Mouse (Mus musculus): Measurements from ENCODE around the gene Gli3.
A peak's percentile ranks its signal among the peaks of the same experiment; 100 is the strongest.

Gene Gli3

DNA sequence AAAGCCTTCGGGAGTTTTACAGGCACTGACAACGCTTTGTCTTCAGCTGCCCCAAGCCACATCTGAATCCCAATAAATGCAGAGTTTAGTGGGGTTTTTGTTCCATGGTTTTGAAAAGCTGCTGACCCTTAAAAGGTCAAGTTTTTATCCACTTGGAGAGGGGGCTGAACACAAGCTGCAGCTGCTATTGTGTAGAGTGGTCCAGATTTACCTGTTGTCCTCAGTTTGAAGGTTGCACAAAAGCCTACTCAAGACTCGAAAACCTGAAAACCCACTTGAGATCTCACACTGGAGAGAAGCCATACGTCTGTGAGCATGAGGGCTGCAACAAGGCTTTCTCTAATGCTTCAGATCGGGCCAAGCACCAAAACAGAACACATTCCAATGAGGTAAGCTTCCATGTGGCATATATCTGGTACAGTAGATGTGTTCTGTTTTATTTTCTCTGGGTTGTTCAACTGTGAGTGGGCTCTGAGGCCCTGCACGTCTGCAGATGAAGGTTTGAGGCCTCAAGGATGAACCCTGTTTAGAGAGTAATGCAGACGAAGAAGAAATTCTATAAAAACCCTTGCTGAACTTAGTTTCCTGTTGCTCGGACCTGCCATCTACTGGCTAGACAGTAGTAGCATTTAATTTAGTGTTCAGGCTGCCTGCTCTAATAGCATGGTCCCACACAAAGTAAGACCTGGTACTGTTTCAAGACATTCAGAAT, 251.8 kb downstream of the Gli3 start:
- DNase-seq (ENCODE audit: low read depth in 2 of 2, low spot score in 2 of 2) = no peak

GRCm38 (mm10) chr13:15721446-15721845, 258.4 kb downstream of the Gli3 start:
- no peak for DNase-seq (ENCODE audit: low read depth in 2 of 2, low spot score in 2 of 2)

DNA sequence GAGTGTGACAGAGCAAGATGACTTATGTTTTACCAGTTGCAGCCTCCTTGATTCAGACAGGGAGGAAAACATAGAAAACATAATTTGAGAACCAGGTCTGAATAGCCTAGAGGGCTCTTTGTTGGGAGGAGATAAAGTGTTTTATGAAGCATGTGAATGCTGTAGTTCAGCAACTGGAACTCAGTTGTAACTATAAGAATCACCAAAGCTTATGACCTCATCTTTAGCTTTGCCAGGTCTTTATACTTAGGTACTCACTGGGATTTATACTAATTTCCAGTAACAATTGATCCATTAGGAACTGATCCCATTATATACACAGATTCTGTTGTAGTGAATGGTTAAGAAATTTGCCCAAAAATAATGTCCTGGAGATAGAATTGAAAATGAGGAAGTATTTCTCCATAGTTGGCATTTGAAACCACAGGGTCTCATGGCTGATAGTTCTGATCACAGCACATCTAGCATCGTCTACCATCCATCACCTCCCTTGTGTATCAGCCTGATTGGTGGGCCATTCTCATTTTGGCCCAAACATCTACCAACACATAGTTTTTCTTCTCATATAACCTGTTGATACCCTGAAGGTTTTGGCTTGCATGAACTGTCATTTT, 259.8 kb downstream of the Gli3 start:
- no peak for DNase-seq (ENCODE audit: low read depth in 2 of 2, low spot score in 2 of 2)

DNA sequence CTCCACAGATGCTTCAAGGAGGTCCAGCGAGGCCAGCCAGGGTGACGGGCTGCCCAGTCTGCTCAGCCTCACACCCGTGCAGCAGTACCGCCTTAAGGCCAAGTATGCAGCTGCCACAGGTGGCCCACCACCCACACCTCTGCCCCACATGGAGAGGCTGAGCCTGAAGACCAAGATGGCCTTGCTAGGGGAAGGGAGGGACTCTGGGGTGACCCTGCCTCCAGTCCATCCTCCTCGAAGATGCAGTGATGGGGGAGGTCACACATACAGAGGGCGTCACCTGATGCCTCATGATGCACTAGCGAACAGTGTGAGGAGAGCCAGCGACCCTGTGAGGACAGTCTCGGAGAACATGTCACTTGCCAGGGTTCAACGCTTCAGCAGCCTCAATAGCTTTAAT, 261.7 kb downstream of the Gli3 start:
- no peak for DNase-seq (ENCODE audit: low read depth in 2 of 2, low spot score in 2 of 2)

- DNase-seq (ENCODE audit: low read depth in 2 of 2, low spot score in 2 of 2) = no peak
These were observed 278.7 kb downstream of the Gli3 start for GRCm38 (mm10) chr13:15741771-15742170.

GRCm38 (mm10) chr13:15742308-15742707, 279.3 kb downstream of the Gli3 start:
- DNase-seq (ENCODE audit: low read depth in 2 of 2, low spot score in 2 of 2) = no peak

DNA sequence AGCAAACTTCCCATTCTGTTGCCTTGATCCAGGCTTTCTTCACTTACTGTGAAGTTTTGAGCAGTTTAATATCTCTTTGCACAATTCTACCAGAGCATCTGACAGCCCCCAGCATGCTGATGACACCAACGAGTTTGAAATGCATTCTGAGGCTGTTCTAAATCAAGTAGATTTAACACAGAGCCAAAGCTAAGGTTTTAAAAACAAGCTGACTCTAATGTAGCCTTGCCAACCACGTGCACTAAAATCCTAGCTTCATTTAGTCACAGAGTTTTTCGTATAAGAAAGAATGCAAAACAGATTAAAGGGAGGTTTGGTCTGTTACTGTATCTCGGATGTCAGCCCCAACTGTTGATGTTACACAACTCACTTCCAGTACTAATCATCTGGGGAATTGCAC, 279.7 kb downstream of the Gli3 start:
- DNase-seq (ENCODE audit: low read depth in 2 of 2, low spot score in 2 of 2) = no peak

DNA sequence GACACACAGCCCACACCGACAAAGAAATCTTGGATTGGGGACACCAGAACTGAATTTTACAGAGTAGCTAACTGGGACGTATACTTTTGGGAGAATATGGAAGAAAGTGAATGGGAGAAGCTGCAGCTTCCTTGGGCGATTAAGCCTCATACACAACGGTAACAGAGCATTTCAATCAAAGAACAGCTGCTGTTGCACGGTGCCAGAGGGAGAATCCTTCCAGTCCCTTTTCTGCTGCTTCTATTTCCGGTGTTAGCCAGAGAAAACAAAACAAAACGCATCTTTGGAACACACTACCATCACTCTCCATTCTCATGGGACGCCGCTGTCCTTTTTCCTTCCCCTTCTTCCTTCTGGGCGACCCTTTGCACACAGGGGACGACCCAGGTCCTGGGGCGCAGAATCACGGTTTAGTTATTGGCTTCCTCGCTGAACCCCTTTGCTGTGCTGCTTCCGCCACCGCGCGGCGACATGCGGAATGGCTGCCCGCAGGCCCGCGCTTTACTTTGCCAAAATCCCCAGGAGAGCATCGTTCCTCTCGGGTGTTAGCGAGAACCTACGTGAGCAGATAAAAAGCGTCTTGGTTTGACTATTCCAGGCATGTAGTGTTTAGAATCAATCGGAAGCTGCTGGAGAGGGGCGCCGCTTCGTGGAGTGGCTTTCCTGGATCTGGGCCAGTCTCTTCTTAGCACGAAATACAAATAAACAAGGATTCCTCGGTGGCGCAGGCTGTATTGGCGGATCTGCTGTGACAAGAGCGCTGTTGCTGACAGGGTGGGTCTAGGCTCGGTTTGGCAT, 296.0 kb downstream of the Gli3 start:
- DNase-seq (ENCODE audit: low read depth in 2 of 2, low spot score in 2 of 2) = peak; percentile 37 to 38

GRCm38 (mm10) chr13:15759633-15760441, 296.8 kb downstream of the Gli3 start:
- DNase-seq (ENCODE audit: low read depth in 2 of 2, low spot score in 2 of 2) = no peak

GRCm38 (mm10) chr13:15762291-15762690, 299.3 kb downstream of the Gli3 start:
- no peak for DNase-seq (ENCODE audit: low read depth in 2 of 2, low spot score in 2 of 2)

DNA sequence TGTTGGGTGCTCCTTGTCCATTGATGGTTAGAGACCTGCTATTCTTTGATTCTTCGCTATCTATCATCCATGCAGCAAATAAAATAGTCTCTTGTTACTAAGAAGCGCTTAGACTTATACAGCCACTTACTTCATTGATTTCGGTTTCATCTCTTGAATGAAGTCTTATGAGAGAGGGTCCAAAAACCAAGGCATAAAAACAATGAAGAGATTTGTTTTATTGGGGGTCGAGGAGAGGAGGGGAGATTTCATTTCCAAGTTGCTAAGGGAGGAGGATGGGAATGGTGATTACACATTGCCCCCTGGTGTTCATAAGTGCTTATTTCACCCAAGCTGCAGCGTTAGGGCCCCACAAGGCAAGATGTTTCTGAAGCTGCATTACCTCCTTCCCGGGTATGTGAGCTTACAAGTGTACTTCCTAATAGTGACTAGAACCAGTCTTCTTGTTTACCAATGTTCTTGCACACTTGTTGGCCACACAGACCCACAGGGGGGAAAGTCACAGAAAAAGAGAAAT, 299.9 kb downstream of the Gli3 start:
- DNase-seq (ENCODE audit: low read depth in 2 of 2, low spot score in 2 of 2) = no peak

GRCm38 (mm10) chr13:15777624-15778023, 314.6 kb downstream of the Gli3 start:
- DNase-seq (ENCODE audit: low read depth in 2 of 2, low spot score in 2 of 2) = no peak
